Mouse (Mus musculus) ES-E14 (cell line): ENCODE measurements around the gene Gpank1.

Experiments used
- CHD2 ChIP-seq: IDR thresholded peaks from 2 replicates; pipeline ENCODE4 v1.6.1; 2014; ENCODE audit warnings: mild to moderate bottlenecking, low read depth, low read length, inconsistent platforms
- HCFC1 ChIP-seq: IDR thresholded peaks from 2 replicates; pipeline ENCODE4 v1.6.1; 2012; ENCODE audit warnings: low read length, inconsistent platforms, borderline replicate concordance; ENCODE audit not compliant: insufficient read depth
- MAFK ChIP-seq: IDR thresholded peaks from 2 replicates; pipeline ENCODE4 v1.6.1; 2014; ENCODE audit warnings: mild to moderate bottlenecking, low read depth, low read length, inconsistent platforms; ENCODE audit not compliant: insufficient read depth
- ZNF384 ChIP-seq: IDR thresholded peaks from 2 replicates; pipeline ENCODE4 v1.6.1; 2012; ENCODE audit warnings: low read depth, low read length, inconsistent platforms

- TF ChIP-seq HCFC1 (no peak), MAFK (no peak), CHD2 (no peak), ZNF384 (no peak)
Measured at GRCm38 (mm10) chr17:35120745-35121142, 511 bp upstream of the Gpank1 start.
